Mouse (Mus musculus): ENCODE measurements around the gene Slc39a7. TPM values are rescaled to one million over a fixed set of nuclear protein-coding genes. Genes with fewer than 3 reads are reported as not detected.

The Slc39a7 gene
- total RNA-seq, 2 experiments from 2014 or later, result 98.6 to 104 TPM

- Histone ChIP-seq H3K4me3 (peak overlapping the region; percentile 32), H3K27ac (peak overlapping the region; percentile 42; the same call in 1 of the 2 replicates)
- no peak for TF ChIP-seq CTCF (IDR thresholded peaks at IDR 0.05)
- intact Hi-C loops (cut with DNase I), result no loop called here
- DNase-seq (ENCODE audit: extremely low spot score in 1 of 2, low spot score in 2 of 2), result no peak
Observed at GRCm38 (mm10) chr17:34039562-34040450, 8.3 kb upstream of the Slc39a7 start.

DNA sequence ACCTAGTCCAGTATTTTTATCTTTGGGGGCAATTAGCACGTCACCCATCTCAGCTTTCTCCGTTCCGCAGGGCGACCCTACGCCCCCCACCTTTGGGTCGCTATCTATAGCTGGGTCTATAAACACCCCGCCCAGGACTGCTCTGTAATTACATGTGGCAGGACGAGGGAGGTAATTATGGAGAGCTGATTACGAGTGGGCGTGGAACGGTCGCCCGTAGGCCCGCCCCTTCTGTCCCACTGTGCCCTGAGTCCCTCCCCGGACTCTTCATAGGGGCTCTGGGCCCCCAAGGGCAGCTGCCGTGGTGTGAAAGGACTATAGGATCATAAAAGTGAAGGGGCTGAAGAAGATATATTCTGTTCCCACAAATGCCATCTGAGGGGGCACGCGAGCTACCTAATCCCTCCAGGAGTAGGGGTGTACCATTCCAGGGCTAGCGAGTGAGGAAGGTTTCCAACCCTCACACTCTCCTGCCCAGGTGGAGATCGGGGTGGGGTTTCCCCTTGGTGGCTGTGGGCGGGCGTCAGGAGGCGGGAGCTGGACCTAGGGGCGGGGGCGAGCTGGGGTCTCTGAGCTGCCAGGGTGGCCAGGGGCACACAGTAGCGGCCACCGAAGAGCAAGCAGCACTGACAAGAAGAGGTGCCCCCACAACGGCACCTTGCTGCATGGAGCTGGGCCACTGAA lies 7.5 kb upstream of the Slc39a7 start, which contains the start of gene Col11a2:
Gene Col11a2, plus strand, starts transcription at position 560 of the 684 bp plus-strand sequence.
- no peak for DNase-seq (ENCODE audit: extremely low spot score in 1 of 2, low spot score in 2 of 2)
- peak within 1 kb of the TSS; percentile 74 for H3K27ac ChIP-seq
- intact Hi-C loops (cut with DNase I), result no loop called here
- H3K4me3 ChIP-seq, result peak within 1 kb of the TSS; percentile 32
- no peak; the same call in 1 of the 2 replicates for TF ChIP-seq CTCF (IDR thresholded peaks at IDR 0.05)

- no peak for TF ChIP-seq CTCF (IDR thresholded peaks at IDR 0.05)
- peak overlapping the region; percentile 32 for H3K4me3 ChIP-seq
- peak in 1 of 2 experiments; percentile 68 for DNase-seq (ENCODE audit: extremely low spot score in 1 of 2, low spot score in 2 of 2)
- intact Hi-C loops (cut with DNase I), result no loop called here
- peak overlapping the region; percentile 74 for H3K27ac ChIP-seq
Observed at GRCm38 (mm10) chr17:34038440-34038839, 7.0 kb upstream of the Slc39a7 start.

- TF ChIP-seq CTCF (IDR thresholded peaks at IDR 0.05), result no peak
- intact Hi-C loops (cut with DNase I), result loop anchor here (2.0 kb wide), 1 partner anchor 74 kb away; no protein-coding TSS in a partner anchor
- H3K4me3 ChIP-seq, result no peak overlapping the region
- H3K27ac ChIP-seq, result no peak overlapping the region
- no peak for DNase-seq (ENCODE audit: extremely low spot score in 1 of 2, low spot score in 2 of 2)
Observed at GRCm38 (mm10) chr17:34037241-34037640, 5.8 kb upstream of the Slc39a7 start.

- DNase-seq (ENCODE audit: extremely low spot score in 1 of 2, low spot score in 2 of 2), result no peak
- H3K4me3 ChIP-seq, result no peak overlapping the region
- H3K27ac ChIP-seq, result no peak overlapping the region
- no peak for TF ChIP-seq CTCF (IDR thresholded peaks at IDR 0.05)
- intact Hi-C loops (cut with DNase I), result loop anchor here (2.0 kb wide), 1 partner anchor 74 kb away; no protein-coding TSS in a partner anchor
Observed at GRCm38 (mm10) chr17:34036647-34037046, 5.2 kb upstream of the Slc39a7 start.

GRCm38 (mm10) chr17:34035517-34035916 lies 4.0 kb upstream of the Slc39a7 start:
- TF ChIP-seq CTCF (IDR thresholded peaks at IDR 0.05), result no peak
- H3K27ac ChIP-seq, result no peak overlapping the region
- no peak overlapping the region for H3K4me3 ChIP-seq
- intact Hi-C loops (cut with DNase I), result no loop called here
- no peak for DNase-seq (ENCODE audit: extremely low spot score in 1 of 2, low spot score in 2 of 2)

DNA sequence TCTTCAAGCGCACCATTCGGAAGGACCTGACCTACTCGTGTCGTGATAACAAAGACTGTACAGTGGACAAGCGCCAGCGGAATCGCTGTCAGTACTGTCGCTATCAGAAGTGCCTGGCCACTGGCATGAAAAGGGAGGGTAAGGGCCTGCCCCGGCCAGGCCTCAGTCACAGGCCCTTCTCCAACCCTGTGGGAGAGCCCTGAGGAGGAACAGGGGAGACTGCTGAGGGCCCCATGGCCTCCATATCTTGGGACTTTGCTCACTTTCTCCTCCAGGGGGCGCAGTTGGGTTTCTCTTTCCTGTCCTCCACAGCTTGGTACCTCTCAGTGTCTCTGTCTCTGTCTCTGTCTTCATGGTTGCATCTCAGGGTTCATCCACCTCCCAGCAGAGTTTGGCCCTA lies 2.6 kb upstream of the Slc39a7 start:
- peak; percentile 77 for TF ChIP-seq CTCF (IDR thresholded peaks at IDR 0.05)
- Histone ChIP-seq H3K27ac (no peak overlapping the region), H3K4me3 (no peak overlapping the region)
- peak in 1 of 2 experiments; percentile 67 for DNase-seq (ENCODE audit: extremely low spot score in 1 of 2, low spot score in 2 of 2)
- intact Hi-C loops (cut with DNase I), result loop anchor here (5.0 kb wide), 1 partner anchor 558 kb away; the partner anchor contains the start of gene Pbx2

- Histone ChIP-seq H3K4me3 (no peak overlapping the region), H3K27ac (no peak overlapping the region; the same call in 1 of the 2 replicates)
- no peak for TF ChIP-seq CTCF (IDR thresholded peaks at IDR 0.05)
- DNase-seq (ENCODE audit: extremely low spot score in 1 of 2, low spot score in 2 of 2), result no peak
- intact Hi-C loops (cut with DNase I), result loop anchor here (2.0 to 5.0 kb wide), 3 partner anchors 43 to 559 kb away; partner anchors contain the start of genes H2-DMa and Pbx2
Observed at GRCm38 (mm10) chr17:34033441-34033840, 2.0 kb upstream of the Slc39a7 start.

DNA sequence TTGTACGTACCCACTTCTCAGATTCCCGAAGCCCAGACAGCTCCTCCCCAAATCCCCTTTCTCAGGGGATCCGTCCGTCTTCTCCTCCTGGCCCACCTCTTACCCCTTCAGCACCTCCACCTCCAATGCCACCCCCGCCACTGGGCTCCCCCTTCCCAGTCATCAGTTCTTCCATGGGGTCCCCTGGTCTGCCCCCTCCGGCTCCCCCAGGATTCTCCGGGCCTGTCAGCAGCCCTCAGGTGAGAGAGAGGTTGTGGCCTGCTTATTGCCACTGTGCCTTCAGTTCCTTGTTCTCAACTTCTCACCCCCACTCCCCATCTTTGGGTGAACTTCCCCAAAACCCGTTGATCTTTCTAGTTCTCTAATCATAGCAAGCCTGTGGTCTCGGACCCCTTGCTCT lies 1.3 kb upstream of the Slc39a7 start:
- Histone ChIP-seq H3K27ac (peak overlapping the region; percentile 98; the same call in 1 of the 2 replicates), H3K4me3 (peak overlapping the region; percentile 82)
- TF ChIP-seq CTCF (IDR thresholded peaks at IDR 0.05), result no peak
- intact Hi-C loops (cut with DNase I), result loop anchor here (2.0 to 5.0 kb wide), 3 partner anchors 44 to 559 kb away; partner anchors contain the start of genes H2-DMa and Pbx2
- no peak for DNase-seq (ENCODE audit: extremely low spot score in 1 of 2, low spot score in 2 of 2)

- intact Hi-C loops (cut with DNase I), result loop anchor here (2.0 to 5.0 kb wide), 3 partner anchors 45 to 560 kb away; partner anchors contain the start of genes H2-DMa and Pbx2
- Histone ChIP-seq H3K27ac (peak overlapping the region; percentile 98), H3K4me3 (peak overlapping the region; percentile 82)
- no peak for TF ChIP-seq CTCF (IDR thresholded peaks at IDR 0.05)
- DNase-seq (ENCODE audit: extremely low spot score in 1 of 2, low spot score in 2 of 2), result peak in 1 of 2 experiments; percentile 67
Observed at GRCm38 (mm10) chr17:34032174-34032632, 721 bp upstream of the Slc39a7 start.

- DNase-seq (ENCODE audit: extremely low spot score in 1 of 2, low spot score in 2 of 2), result no peak
- intact Hi-C loops (cut with DNase I), result loop anchor here (5.0 kb wide), 1 partner anchor 561 kb away; the partner anchor contains the start of gene Pbx2
- peak overlapping the region; percentile 98 for H3K27ac ChIP-seq
Observed at GRCm38 (mm10) chr17:34030861-34031326, 588 bp downstream of the Slc39a7 start.

More at GRCm38 (mm10) chr17:34030861-34031326, 588 bp downstream of the Slc39a7 start:
- H3K4me3 ChIP-seq, result peak overlapping the region; percentile 82
- no peak; the same call in none of the 2 replicates for TF ChIP-seq CTCF (IDR thresholded peaks at IDR 0.05)

Data from left cerebral cortex, adult 2 months (tissue).